Mouse (Mus musculus) frontal cortex, adult (tissue): ENCODE results near the gene Gm47985.

Source experiments
- ATAC-seq: cut with Nextera tagmentation; 2 replicates; pipeline ENCODE4 v1.9.2; 2017; ENCODE audit warnings: mild to moderate bottlenecking, moderate library complexity, mixed read lengths; ENCODE audit not compliant: low TSS enrichment

The Gm47985 gene

DNA sequence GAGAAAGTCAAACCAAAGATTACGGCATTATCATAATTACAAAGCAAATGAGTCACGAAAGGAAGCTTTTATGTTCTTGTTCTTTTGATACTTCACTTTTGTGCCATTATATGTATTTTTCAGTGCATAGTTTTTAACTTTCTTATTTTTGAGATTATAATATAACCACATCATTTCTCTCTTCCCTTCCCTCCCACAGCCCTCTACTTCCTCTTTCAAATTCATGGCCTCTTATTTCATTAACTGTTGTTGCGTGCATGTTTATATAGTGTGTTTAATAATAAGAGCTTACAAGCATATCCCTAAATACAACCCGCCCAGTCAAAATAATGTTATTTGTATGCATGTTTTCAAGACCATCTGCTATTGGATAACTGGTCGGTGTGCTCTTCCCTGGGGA lies 36.7 kb downstream of the Gm47985 start:
- no peak for ATAC-seq

DNA sequence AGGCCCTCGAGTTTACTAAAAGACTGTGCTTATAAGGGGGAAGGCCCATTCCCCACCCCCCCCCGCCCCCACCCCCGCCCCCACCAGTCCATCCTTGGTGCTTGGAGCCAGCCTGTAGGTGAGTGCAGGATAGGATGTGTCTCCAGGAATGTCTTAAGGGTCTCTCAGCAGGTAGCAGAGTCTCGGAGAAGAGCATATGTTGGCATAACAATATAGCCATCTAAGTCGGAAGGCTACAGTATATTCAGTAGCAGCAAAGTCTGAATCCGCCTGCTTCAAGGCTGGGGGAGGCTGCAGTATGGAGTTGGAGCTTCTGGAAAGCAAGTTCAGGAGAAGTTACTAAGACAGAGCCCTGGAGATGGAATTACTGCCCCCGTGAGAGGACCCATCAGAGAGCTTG lies 37.8 kb downstream of the Gm47985 start:
- no peak for ATAC-seq

DNA sequence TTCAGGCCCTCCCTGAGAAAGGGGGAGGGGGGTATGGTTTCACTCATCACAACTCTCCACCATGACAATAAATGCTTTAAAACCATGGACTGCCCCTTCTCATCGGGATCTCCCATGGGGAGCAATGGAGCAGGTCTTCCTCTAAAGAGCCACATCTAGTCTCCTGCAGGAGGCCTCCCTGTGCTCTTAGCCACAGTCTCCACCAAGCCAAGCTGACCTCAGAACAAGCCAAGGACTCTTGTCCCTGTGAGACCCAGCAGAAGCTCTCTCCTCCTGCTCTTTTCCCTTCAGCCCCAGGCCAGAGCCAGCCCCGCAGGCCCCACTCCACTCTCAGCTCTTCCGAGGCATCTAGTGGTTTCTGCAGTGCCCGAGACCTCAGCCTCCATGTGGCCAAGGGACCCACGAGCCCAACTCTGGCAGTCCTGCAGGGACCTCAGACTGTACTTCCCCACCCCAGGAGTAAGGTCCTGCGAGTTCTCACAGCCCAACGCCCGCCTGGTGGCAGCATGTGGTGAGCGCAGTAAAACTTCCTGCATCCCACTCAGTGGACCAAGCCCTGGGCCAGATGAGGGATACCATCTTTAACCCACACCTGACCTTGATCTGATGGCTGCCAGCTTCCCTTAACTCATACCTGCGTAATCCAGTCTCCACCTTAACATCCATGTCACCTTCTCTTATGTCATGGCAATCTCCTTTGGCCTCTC lies 40.4 kb downstream of the Gm47985 start:
- no peak for ATAC-seq

DNA sequence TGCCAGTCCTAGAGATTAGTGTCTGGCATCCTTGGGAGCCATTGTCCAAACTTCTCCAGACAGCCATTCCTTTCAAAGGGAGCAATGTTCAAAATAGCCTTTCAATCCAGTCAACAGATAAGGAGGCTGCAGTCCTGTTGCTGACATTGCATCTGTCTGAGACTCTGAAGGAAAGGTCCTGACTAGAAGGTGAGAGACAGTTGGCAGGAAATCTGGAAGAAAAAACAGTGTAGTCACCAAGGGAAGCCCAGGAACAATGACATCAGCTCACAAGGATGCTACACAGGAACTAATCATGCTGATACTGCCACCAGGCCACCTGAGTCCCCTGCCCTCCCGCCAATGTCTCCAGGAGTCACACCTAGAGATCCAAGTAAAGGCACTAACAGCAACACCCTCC lies 41.0 kb downstream of the Gm47985 start:
- no peak for ATAC-seq

DNA sequence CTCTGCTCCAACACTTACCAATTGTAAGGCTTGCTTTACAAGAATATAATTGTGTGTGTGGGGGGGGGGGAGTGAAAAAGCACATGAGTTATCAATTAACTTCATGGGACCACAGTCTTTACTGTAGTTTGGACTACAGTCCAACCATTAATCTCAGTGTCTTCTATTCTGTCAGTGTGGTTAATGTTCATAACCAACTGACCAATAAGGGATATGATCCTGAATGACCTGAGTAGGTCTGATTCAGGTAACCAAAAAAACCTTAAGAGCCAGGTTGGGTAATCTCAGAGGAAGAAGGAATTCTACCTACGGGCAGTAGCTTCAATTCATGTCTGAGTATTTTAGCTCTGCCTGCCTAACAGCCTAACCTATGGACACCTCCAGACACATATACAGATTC lies 42.2 kb downstream of the Gm47985 start:
- ATAC-seq = no peak

DNA sequence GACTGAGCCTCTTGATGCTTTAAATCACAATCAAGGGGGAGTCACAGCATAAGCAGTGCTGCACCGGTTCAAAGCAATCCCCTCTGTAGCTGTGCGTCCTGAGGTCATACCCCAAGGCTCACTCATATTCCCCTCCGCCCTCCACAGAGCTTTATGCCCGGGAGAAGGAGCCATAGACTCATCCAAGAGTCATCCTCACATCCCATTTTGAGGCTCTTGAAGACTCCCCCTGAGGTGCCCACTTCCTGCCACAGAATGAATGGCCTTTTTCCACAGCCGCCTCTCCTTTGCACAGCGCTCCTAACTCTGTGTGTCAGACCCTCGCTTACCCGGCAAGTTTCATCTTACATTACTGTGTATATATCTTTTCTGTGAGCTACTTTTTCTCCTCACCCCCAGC lies 45.2 kb downstream of the Gm47985 start:
- ATAC-seq = no peak

DNA sequence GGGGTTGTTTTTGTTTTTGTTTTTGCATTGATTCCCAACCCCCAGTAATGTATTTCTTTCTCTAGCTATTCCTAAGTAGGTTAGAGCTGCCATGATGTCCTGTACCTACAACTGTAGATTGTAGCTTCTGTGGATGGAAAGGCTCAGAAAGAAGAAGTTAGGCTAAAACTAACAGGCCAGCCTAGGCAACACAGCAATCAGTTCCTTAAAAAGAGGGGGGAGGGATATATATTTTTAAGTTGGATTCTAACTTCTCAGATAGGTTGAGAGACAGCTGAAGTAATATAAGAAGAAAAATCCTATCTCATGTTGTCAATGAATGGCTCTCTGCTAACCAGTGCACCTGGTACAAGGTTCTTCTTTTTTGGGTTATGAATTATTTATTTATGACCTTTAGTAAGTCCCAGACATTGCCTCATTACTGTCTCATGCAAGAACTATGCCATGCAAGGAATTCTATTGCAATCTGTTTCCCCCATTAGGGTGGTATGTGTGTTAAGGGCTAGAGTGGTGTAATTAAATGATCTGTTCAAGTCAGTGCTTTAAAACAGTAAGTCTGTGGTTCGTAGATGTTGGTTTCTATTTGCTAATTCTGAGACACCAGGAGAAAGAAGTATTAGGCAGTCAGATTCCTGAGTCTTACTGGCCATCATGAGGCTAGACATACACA lies 46.1 kb downstream of the Gm47985 start:
- ATAC-seq = no peak

DNA sequence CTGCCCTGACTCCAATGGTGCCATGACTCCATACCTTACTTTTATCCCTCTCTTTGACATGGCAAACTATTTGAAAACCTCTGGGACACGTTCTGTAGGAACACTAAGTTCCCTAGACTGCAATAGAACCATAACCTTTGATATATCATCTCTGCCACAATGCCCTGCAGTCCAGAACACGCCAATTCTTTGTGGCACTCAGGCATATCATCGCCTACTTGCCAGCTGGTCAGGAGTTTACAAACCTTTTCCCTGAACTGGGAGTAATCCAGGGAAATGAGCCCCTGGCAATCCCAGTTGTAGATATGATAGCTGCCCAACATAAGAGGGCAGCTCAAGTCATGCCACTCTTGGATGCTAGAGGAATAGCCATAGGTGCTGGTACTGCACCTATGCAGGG lies 50.0 kb downstream of the Gm47985 start:
- ATAC-seq = no peak

DNA sequence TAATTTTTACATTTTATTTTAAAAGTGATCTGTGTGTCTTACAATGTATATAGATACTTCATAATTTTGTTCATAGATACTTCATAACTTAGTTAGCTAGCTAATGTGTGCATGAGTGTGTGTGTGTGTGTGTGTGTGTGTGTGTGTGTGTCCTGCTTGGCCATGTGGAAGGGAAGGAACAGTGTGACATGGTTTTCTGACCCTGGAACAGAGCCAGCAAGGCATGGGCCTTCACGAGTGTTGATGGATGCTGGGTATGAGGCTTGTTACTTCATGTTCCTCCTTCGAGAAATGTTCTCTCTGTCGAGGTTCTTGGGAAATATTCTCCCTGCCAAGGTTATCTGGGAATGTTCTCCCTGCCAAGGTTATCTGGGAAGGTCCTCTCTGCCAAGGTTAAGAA lies 51.4 kb downstream of the Gm47985 start:
- ATAC-seq = no peak
